Mouse (Mus musculus): ENCODE data around the gene F12. TPM values are rescaled to one million over a fixed set of nuclear protein-coding genes. Genes with fewer than 3 reads are reported as not detected.

Gene F12
- polyA plus RNA-seq, 2 experiments, result 0.11 TPM; not detected in 1

DNA sequence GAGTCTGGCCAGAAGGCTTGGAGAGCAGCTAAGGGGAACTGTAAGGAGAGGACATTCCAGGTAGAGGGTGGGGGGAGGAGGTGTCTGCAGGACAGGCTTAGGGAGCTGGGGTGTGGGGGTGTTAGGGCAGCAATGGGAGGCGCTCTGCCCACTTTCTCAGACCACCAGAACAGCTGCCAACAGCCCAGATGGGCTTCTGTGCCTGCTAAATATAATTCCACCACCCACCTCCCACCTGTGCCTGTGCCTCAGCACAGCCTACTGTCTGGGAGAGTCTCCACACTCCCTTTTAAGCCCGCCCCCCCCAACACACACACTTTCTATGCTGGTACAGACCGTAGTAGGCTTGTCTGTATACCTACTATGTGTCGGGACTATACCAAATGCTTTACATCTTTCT lies 44.8 kb downstream of the F12 start:
- no peak for TF ChIP-seq POLR2A (IDR thresholded peaks at IDR 0.05; ENCODE audit: borderline replicate concordance, extremely low read depth, insufficient read depth, insufficient read length)
- H3K4me2 ChIP-seq (replicated peaks; ENCODE audit: low read depth, low read length, severe bottlenecking), result no peak overlapping the region
- H3K4me3 ChIP-seq (replicated peaks; ENCODE audit: low read length), result no peak overlapping the region
- H3K36me3 ChIP-seq (ENCODE audit: control insufficient read depth, insufficient read depth, low read length), result no peaks in the 10 kb centered on the region
- H3K27ac ChIP-seq (replicated peaks; ENCODE audit: low read depth, low read length), result no peak overlapping the region
- 75% methylated on average over 4 of the region's 4 CpGs for WGBS
- no peak for ATAC-seq (ENCODE audit: low FRiP score, low read depth)
- H3K9ac ChIP-seq (ENCODE audit: low read depth, low read length, severe bottlenecking), result no peak overlapping the region
- H3K9me3 ChIP-seq (ENCODE audit: control insufficient read depth, low read length), result no peaks in the 10 kb centered on the region
- H3K27me3 ChIP-seq (ENCODE audit: control insufficient read depth, insufficient read depth, low read length), result peaks cover 37% of the 10 kb centered on the region
- no peaks in the 10 kb centered on the region for H3K4me1 ChIP-seq (ENCODE audit: control insufficient read depth, insufficient read depth, low read length)
- no peak for DNase-seq (ENCODE audit: low spot score)

DNA sequence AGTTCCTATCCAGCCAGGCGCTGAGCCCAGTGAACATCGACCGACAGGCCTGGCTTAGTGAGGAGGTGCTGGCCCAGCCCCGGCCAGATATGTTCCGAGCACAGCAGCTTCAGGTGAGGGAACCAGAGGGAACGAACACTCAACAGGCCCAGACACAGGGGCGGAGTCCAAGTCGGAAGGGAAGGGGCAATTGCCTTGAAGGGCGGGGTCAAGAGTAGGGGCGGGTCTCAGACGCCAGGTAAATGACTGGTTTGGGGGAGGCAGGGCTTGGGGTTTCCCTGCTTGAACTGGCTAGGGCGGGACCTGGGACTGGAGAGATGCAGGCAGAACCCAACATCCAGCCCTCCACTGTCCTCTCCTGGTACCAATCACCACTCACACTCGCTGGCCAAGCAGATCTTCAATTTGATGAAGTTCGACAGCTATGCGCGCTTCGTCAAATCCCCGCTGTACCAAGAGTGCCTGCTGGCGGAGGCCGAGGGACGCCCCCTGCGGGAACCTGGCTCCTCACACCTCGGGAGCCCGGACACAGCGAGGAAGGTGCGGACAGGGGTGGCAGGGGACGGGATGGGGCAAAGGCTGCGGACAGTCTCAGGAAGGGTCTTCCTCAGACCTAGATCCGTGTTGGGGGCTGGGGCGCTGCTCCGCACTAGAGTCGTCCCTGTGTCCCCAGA lies 47.5 kb downstream of the F12 start:
- Histone ChIP-seq H3K36me3 (ENCODE audit: control insufficient read depth, insufficient read depth, low read length) (no peaks in the 10 kb centered on the region), H3K9ac (ENCODE audit: low read depth, low read length, severe bottlenecking) (0 out of 2 replicates have a peak overlapping the region, but pooled peaks have one; percentile 16), H3K4me2 (replicated peaks; ENCODE audit: low read depth, low read length, severe bottlenecking) (peak overlapping the region; percentile 31), H3K4me3 (replicated peaks; ENCODE audit: low read length) (no peak overlapping the region), H3K9me3 (ENCODE audit: control insufficient read depth, low read length) (no peaks in the 10 kb centered on the region), H3K27me3 (ENCODE audit: control insufficient read depth, insufficient read depth, low read length) (peaks cover 37% of the 10 kb centered on the region), H3K4me1 (ENCODE audit: control insufficient read depth, insufficient read depth, low read length) (no peaks in the 10 kb centered on the region), H3K27ac (replicated peaks; ENCODE audit: low read depth, low read length) (no peak overlapping the region)
- 6% methylated on average over 27 of the region's 32 CpGs for WGBS
- no peak for TF ChIP-seq POLR2A (IDR thresholded peaks at IDR 0.05; ENCODE audit: borderline replicate concordance, extremely low read depth, insufficient read depth, insufficient read length)
- no peak for ATAC-seq (ENCODE audit: low FRiP score, low read depth)
- no peak for DNase-seq (ENCODE audit: low spot score)

DNA sequence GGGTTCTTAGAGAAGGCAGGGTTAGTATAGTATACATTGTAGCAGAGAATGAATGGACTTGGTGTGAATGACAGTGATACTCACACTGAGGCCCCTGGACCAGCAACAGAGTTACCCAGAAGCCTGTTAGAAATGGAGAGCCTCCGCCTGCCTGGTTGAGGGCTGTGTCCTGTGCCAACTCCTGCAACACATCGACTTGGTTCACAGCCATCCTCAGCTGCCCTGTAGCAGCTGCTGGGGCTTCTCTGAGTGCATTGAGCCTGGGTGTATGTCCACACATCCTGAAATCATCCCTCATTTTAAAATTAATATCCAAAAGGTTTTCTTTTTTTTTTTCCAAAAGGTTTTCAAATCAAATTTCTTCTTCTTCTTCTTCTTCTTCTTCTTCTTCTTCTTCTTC lies 50.7 kb downstream of the F12 start:
- DNase-seq (ENCODE audit: low spot score), result no peak
- TF ChIP-seq POLR2A (IDR thresholded peaks at IDR 0.05; ENCODE audit: borderline replicate concordance, extremely low read depth, insufficient read depth, insufficient read length), result no peak

DNA sequence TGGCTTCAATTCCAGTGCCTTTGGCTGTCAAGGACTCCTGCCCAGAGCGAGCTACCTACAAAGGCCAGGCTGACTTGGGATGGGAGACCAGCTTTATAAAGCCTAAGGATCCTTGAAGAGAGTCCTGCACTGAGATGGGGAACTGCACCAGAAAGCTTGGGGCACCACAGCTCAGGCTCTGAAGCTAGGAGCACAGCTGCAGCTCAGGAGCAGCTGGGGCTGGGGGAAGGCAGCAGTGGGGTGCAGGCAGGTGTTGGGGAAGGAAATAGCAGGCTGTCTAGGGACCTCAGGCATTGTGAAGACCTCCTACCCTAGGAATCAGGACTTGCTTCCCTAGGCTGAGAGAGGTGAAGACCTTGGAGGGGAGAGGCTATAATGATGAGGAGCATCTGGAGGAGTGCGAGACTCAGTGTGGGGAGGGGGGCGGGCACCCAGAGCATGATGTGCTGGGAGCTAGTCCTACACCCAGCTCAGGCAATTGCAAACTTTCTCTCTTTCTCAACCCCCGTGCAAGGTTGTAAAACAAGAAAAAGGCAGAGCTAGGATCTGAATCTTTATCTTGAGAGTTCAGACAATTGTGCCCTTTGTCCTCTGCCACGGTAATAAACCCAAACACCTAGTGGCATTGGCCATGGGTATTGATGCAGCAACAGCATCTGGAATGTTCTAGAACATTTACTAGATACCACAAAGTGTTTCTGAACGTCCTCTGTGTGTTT lies 52.2 kb downstream of the F12 start:
- no peak for TF ChIP-seq POLR2A (IDR thresholded peaks at IDR 0.05; ENCODE audit: borderline replicate concordance, extremely low read depth, insufficient read depth, insufficient read length)
- no peak overlapping the region for H3K27ac ChIP-seq (replicated peaks; ENCODE audit: low read depth, low read length)
- H3K36me3 ChIP-seq (ENCODE audit: control insufficient read depth, insufficient read depth, low read length), result no peaks in the 10 kb centered on the region
- no peaks in the 10 kb centered on the region for H3K9me3 ChIP-seq (ENCODE audit: control insufficient read depth, low read length)
- no peak overlapping the region for H3K9ac ChIP-seq (ENCODE audit: low read depth, low read length, severe bottlenecking)
- peaks cover 23% of the 10 kb centered on the region for H3K27me3 ChIP-seq (ENCODE audit: control insufficient read depth, insufficient read depth, low read length)
- H3K4me3 ChIP-seq (replicated peaks; ENCODE audit: low read length), result no peak overlapping the region
- DNase-seq (ENCODE audit: low spot score), result no peak
- H3K4me1 ChIP-seq (ENCODE audit: control insufficient read depth, insufficient read depth, low read length), result no peaks in the 10 kb centered on the region
- no peak for ATAC-seq (ENCODE audit: low FRiP score, low read depth)
- 60% methylated on average over 6 of the region's 6 CpGs for WGBS
- H3K4me2 ChIP-seq (replicated peaks; ENCODE audit: low read depth, low read length, severe bottlenecking), result no peak overlapping the region

More for the DNA sequence above, 50.7 kb downstream of the F12 start:
- H3K36me3 ChIP-seq (ENCODE audit: control insufficient read depth, insufficient read depth, low read length), result no peaks in the 10 kb centered on the region
- H3K4me3 ChIP-seq (replicated peaks; ENCODE audit: low read length), result no peak overlapping the region
- H3K27me3 ChIP-seq (ENCODE audit: control insufficient read depth, insufficient read depth, low read length), result peaks cover 32% of the 10 kb centered on the region
- no peaks in the 10 kb centered on the region for H3K9me3 ChIP-seq (ENCODE audit: control insufficient read depth, low read length)
- H3K4me1 ChIP-seq (ENCODE audit: control insufficient read depth, insufficient read depth, low read length), result no peaks in the 10 kb centered on the region
- no peak overlapping the region for H3K9ac ChIP-seq (ENCODE audit: low read depth, low read length, severe bottlenecking)
- no peak overlapping the region for H3K27ac ChIP-seq (replicated peaks; ENCODE audit: low read depth, low read length)
- no peak overlapping the region for H3K4me2 ChIP-seq (replicated peaks; ENCODE audit: low read depth, low read length, severe bottlenecking)
- WGBS, result 64% methylated on average over 2 of the region's 2 CpGs
- no peak for ATAC-seq (ENCODE audit: low FRiP score, low read depth)

DNA sequence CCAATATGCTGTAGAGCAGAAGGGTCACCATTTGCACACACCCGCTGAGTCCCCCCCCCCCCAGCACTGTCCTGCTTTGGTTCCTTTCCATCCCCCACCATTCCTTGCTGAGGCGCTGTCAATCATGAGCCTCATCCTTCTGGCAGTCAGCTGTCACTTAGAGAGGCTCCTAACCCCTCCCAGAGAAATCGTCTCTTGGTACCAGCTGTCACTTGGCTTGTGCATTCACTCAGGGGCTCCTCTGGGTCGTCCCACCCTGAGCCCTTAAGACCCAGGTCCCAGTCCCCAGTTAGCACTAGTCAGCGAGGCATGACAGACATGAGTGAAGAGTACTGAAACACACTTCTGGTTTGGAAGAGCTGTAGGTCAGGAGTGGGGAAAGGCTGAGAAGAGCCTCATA lies 54.9 kb downstream of the F12 start:
- DNase-seq (ENCODE audit: low spot score), result no peak
- H3K27me3 ChIP-seq (ENCODE audit: control insufficient read depth, insufficient read depth, low read length), result no peaks in the 10 kb centered on the region
- peak; percentile 47; the same call in 1 of the 2 replicates for ATAC-seq (ENCODE audit: low FRiP score, low read depth)
- no peak overlapping the region for H3K4me3 ChIP-seq (replicated peaks; ENCODE audit: low read length)
- no peaks in the 10 kb centered on the region for H3K36me3 ChIP-seq (ENCODE audit: control insufficient read depth, insufficient read depth, low read length)
- WGBS, result 55% methylated on average over 4 of the region's 5 CpGs
- no peaks in the 10 kb centered on the region for H3K9me3 ChIP-seq (ENCODE audit: control insufficient read depth, low read length)
- TF ChIP-seq POLR2A (IDR thresholded peaks at IDR 0.05; ENCODE audit: borderline replicate concordance, extremely low read depth, insufficient read depth, insufficient read length), result no peak
- no peaks in the 10 kb centered on the region for H3K4me1 ChIP-seq (ENCODE audit: control insufficient read depth, insufficient read depth, low read length)
- no peak overlapping the region for H3K9ac ChIP-seq (ENCODE audit: low read depth, low read length, severe bottlenecking)
- H3K4me2 ChIP-seq (replicated peaks; ENCODE audit: low read depth, low read length, severe bottlenecking), result no peak overlapping the region
- no peak overlapping the region for H3K27ac ChIP-seq (replicated peaks; ENCODE audit: low read depth, low read length)
